Mouse (Mus musculus): ENCODE data around the gene Cdc14b.

The Cdc14b gene

DNA sequence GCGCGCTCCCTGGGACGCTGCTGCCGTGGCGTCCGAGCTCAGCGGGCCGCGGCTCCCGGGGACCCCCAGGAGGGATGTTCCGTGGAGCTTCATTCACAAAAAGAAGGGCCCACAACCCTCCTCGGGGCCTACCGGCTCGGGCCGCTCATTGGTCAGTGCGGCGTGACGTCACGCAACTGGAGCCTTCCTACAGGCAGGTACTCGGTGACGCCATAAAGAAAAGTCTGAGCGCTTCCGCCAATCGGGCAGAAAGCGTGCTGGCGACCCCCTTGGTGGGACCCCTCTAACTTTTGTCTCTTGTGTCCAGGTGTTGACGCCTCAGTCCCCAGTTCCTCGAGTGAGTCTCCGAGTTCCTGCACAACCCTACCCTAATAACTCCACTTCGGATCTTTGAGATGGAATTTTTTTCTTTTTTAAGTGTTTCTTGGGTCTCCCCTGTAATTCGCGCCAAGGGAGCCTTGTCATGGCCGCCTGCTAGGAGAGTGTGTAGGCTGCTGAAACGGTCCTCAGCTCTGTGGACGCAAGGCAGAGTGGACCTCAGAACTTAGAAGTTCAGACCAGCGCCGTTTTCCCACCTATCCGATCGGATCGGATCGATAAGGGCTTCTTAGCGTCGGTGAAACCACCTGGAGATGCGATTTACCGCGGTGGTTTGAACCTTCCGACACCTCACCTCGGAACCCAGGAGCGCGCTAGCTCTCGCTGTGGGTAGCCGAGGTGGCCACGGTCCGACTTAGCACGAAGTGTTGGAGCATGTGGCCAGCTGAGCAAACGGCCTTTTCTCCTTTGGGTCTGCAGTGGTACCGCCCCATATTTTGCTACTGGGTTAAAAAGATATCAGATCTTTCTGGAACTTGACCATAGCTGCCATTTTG lies at the start of gene Cdc14b:
TSS of gene Cdc14b (minus strand) at position 412 of the 875 bp plus-strand sequence.
- peak; percentile 69 for DNase-seq

DNA sequence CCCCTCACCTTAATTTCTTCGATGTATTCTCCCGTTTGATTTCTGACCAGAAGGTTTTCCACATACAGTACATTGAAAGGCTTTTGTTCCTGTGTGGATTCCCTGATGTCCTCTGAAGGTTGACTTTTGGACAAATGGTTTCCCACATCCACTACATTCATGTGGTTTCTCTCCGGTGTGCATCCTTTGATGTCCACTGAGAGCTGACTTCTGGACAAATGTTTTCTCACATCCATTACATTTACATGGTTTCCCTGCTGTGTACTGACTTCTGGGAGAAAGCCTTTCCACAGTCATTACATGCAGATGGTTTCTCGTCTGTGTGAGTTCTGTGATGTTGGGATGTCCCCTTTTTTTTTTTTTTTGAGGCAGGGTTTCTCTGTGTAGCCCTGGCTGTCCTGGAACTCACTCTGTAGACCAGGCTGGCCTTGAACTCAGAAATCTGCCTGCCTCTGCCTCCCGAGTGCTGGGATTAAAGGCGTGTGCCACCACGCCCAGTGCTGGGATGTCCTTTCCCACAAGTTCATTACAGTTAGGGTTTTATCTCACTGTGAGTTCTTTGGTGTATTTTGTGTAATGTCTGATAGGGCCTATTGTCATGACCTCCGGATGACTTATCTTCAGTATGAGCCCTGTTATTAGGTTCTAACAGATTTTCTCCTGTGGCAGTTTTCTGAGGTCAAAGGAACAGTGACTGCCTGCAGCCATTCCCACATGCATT lies 47.6 kb upstream of the Cdc14b start:
- DNase-seq: no peak

- no peak for DNase-seq
Measured at GRCm38 (mm10) chr13:64320334-64320733, 45.2 kb upstream of the Cdc14b start.

- DNase-seq: no peak
Measured at GRCm38 (mm10) chr13:64319782-64320181, 44.7 kb upstream of the Cdc14b start.

DNA sequence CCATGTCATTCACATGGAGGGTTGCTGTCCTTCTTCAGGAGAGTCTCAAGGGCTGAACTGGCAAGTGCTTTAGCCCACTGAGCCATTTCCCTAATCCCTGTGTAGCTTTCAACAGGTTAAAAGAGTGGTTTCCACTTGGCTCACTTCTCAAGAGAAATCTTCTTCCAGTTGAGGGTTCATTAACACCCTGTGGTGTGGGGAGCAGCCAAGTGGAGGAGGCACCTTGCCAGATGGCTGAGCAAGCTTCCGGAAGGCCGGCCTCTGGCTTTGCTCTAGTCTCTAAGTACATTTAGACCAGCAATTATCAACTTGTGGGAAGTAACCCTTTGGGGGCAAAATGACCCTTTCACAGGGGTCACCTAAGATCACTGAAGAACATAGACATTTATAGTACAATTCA lies 43.3 kb upstream of the Cdc14b start:
- DNase-seq: no peak

DNA sequence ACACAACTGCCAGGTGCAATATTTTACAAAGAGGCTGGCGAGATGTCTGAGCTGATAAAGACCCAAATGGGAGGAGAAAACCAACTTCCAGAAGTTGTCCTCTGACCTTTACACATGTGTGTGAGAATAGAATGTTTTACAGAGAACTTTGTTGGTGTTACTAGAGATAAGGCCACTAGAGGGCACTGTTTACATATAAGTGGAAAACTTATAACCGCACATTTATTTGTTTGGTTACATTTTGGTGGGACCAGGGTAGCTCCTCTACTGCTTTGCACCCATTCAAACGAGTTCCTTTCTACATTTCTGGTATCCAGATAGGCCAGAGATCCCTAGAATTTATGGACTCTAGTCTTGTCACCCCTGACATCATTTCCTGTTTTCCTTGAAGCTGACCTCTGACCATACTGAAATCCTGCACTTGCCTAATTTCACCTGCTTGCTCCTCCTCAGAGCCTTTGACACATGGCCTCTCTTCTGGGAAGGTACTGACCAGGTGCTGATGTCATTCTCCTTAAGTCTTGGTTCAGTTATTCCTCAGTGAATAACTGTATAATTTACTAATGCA lies 40.5 kb upstream of the Cdc14b start:
- no peak for DNase-seq

- no peak for DNase-seq
Measured at GRCm38 (mm10) chr13:64314041-64314440, 39.0 kb upstream of the Cdc14b start.

GRCm38 (mm10) chr13:64312916-64313289 lies 37.8 kb upstream of the Cdc14b start:
- no peak for DNase-seq

DNA sequence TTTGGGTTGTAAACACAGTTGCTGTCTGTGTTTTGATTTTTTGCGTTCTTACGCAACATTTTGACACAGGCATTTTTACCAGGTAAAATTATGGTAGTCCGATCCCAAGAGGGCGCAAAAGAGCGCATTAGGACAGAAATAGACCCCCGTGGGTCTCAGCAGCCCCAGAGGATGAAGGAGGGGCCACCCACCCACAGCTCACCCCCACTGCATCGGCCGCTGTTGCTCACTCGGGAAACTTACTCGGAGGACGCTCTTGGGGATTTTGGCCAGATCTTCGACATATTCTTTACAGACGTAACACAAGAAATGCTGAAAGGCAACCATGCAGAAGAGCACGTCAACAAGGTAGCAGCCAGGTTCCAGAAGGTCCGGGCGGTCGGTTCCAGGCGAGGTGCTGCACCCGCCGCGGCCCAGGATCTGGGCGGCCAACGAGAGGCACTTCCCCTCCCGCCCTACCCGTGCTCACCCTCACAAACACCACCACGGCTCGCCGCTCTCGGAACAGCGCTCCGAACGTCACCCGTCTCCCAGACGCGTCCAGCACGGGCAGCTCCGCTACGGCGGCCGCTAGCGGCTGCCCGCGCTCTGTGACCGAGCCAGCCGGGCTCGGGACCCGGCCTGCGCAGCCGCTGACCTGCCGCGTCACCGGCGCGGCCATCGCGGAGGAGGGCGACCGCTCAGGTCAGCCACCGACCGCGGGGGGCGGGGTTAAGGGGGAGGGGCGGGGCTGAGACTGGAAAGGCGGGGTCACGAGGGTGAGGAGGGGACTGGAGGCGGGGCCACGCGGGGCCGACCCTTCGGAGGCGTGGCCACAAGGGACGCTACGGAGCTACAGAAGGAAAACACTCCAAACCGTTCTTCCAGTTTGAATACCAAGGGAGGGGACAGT lies 37.2 kb upstream of the Cdc14b start, which contains the start of gene Aaed1:
TSS of gene Aaed1 (minus strand) at position 687 of the 892 bp plus-strand sequence.
- DNase-seq: peak; percentile 90

GRCm38 (mm10) chr13:64311266-64311665 lies 36.2 kb upstream of the Cdc14b start:
- DNase-seq: no peak

DNA sequence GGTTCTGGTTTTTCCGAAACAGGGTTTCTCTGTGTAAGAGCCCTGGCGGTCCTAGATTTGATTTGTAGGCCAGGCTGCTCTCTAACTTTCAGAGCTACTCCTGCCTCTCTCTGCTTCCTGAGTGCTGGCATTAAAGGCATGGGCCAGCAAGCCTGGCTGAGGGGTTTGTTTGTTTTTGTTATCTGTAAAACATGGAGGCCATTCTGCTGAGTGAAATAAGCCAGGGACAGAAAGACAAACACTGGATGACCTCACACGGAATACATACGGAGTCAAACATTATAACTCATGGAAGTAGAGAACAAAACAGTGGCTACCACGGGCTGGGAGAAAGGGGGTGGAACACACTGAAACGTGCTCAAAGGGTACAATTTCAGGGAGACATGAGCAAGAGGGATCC lies 35.5 kb upstream of the Cdc14b start:
- DNase-seq: no peak

- no peak for DNase-seq
Measured at GRCm38 (mm10) chr13:64309842-64310241, 34.8 kb upstream of the Cdc14b start.

- no peak for DNase-seq
Measured at GRCm38 (mm10) chr13:64309036-64309435, 33.9 kb upstream of the Cdc14b start.

DNA sequence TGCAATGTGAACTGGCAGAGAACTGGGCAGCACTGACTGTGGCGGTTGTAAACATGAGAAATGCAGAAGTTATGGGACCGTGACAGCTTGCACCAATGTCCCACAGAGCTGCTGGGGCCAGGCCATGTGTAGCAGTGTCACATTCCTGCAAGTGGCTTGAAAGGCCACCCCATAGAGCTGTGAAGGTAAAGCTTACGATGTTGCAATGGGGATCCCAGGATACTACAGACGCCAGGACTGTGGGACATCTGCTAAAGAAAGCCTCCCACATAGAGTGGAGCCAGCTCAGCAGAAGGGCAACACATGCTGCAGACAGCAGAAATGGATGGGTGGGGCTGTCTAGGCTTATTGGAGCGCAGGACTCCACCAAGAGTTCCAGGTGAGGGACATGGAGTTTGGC lies 32.4 kb upstream of the Cdc14b start:
- peak; percentile 31 for DNase-seq

- DNase-seq: peak; percentile 27
Measured at GRCm38 (mm10) chr13:64306078-64306477, 31.0 kb upstream of the Cdc14b start.

- no peak for DNase-seq
Measured at GRCm38 (mm10) chr13:64299069-64299468, 24.0 kb upstream of the Cdc14b start.

- no peak for DNase-seq
Measured at GRCm38 (mm10) chr13:64286791-64287190, 11.7 kb upstream of the Cdc14b start.

DNA sequence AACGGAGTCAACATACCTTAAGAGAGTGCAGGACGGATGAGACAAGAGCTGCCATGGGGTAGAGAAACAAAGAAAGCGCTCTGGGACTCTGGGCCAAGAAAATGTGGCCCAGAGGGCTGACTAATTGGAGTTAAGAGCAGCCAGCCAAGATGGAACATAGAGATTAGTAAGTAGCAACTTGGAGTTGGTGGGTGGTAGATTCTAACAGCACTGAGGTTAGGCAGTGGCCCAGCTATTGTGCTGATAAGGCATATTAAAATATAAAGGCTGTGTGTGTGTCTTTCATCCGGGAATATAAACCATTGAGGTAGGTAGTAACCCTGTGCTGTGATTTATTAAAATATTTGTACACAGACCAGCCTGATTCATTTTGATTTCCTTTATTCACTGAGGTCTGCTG lies 11.2 kb upstream of the Cdc14b start:
- no peak for DNase-seq

DNA sequence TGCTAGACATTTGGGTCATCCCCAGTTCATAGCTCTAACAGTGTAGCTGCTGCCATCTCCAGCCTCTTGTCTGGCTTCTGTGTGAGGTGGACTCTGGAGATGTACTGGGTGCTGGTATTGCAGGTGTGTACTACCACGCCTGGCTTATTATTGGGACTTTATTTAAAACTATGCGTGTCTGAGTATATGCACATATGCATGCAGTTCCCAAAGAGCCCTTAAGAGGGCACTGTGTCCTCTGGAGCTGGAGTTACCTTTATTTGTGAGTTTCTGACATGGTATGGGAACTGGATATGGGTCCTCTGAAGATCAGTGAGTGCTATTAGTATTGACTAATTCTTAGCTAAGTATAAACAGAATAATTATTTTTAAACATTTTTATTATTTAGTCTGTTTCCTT lies 9.6 kb upstream of the Cdc14b start:
- no peak for DNase-seq

GRCm38 (mm10) chr13:64280940-64281339 lies 5.8 kb upstream of the Cdc14b start:
- DNase-seq: no peak

DNA sequence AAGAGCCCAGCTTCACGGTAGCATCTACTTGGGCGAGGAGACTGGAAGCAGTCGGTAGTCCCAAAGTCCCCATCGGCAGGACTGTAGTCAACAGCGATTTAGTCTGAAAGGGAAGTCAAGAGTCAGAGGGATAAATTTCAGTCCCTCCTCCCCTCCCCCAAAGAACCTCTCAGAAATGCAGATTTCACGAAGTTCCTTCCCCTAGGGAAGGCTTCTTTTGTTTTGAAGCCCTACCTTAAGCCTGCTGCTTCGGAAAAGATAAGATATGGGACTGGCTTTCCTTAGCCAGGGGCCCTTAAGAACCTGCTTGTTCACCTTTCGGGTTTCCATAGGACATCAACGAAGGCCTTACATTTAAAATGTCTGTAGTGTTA lies 651 bp upstream of the Cdc14b start:
- DNase-seq: no peak

DNA sequence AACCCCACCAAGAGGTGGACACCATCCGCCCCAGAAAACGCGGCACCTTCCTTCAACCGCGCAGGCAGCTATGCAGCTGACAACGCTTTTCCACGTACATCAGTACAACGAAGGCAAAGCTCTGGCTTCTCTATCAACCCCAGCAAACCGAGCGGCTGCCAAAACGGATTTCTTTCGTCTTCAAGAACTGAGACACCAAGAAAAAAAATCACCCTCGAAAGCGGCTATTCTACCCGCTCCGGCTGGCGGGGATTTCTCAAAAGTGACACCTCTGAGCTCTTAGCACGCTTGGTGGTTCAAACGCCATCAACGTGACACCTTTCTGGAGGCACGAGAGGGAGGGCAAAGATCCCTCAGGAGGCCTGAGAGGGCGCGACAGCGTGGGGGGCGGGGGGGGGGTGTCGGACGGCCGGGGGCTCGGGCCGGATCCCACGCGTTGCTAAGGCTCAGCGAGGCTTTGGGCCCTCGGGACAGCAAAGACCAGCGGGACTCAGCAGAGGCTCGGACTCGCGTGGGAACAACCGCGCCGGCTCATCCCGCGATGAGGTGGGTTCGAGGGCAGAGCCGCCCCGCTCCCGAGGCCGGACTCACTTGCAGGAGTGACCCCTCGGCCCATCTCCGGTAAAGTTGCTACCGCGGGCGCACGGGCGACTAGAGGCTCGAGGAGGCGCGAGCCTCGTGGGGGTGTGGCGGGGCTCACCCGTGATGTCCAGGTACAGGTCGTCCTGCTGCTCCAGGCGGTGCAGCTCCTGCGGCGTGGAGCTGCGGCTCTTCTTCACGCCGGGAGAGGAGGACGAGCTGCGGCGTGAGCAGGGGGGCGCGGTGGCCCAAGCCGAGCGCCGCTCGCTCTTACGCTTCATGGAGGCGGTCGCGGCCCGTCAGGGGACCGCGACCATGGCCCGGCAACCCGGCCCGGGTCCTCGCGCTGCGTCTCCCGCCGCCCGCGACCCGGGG lies 922 bp downstream of the Cdc14b start:
- no peak for DNase-seq
